Mouse (Mus musculus) spleen, adult 2 months (tissue): ENCODE data around the gene Zfhx3. TPM values are rescaled to one million over a fixed set of nuclear protein-coding genes. Genes with fewer than 3 reads are reported as not detected.

Experiments used
- DNase-seq, 2 experiments: peaks; one replicate each; pipeline versions ENCODE4 v3.0.0 to v3.0.0-alpha.2; 2012 to 2021; ENCODE audit warnings: low spot score in 2 of 2, low read depth in 1 of 2
- H3K27ac ChIP-seq: fragments of 200-500 bp; 2 replicates; pipeline ENCODE4 v1.5.1; 2012; ENCODE audit warnings: low read length, inconsistent platforms; ENCODE audit not compliant: insufficient read depth
- H3K27me3 ChIP-seq: fragments of 200-500 bp; 2 replicates; pipeline ENCODE4 v1.6.1; 2012; ENCODE audit warnings: mild to moderate bottlenecking, moderate library complexity, low read length, inconsistent platforms; ENCODE audit not compliant: control insufficient read depth, insufficient read depth
- H3K36me3 ChIP-seq: fragments of 200-500 bp; 2 replicates; pipeline ENCODE4 v1.6.1; 2012; ENCODE audit warnings: mild to moderate bottlenecking, low read length, inconsistent platforms; ENCODE audit not compliant: control insufficient read depth, insufficient read depth
- H3K4me1 ChIP-seq: fragments of 200-500 bp; 2 replicates; pipeline ENCODE4 v1.6.1; 2011; ENCODE audit warnings: inconsistent platforms; ENCODE audit not compliant: control insufficient read depth, insufficient read depth, insufficient read length
- H3K4me3 ChIP-seq: fragments of 200-500 bp; 2 replicates; pipeline ENCODE4 v1.5.1; 2011; ENCODE audit warnings: mild to moderate bottlenecking, inconsistent platforms; ENCODE audit not compliant: insufficient read depth, insufficient read length; ENCODE audit errors: extremely low read depth
- CTCF ChIP-seq: fragments of 200-500 bp; IDR thresholded peaks from 2 replicates; pipeline ENCODE4 v1.5.1; 2011; ENCODE audit warnings: mild to moderate bottlenecking, inconsistent platforms; ENCODE audit not compliant: insufficient read depth, insufficient read length, insufficient replicate concordance; ENCODE audit errors: extremely low read depth
- POLR2A ChIP-seq: fragments of 200-500 bp; IDR thresholded peaks from 2 replicates; pipeline ENCODE4 v1.6.1; 2011; ENCODE audit warnings: low read depth, low read length, inconsistent platforms
- WGBS: fragments of 180-500 bp; shearing (Covaris S2); methylation state at CpG from one replicate; pipeline ENCODE4 v1.1.7; 2018; 5-methylcytosine and 5-hydroxymethylcytosine counted together
- polyA plus RNA-seq: library from polyadenylated mRNA; depleted of rRNA; stranded (reverse); fragments of >200 nt; gene quantifications from 2 replicates; pipeline ENCODE4 v1.2.3, GENCODE M21; 2012

The Zfhx3 gene
- polyA plus RNA-seq, 1 experiment, result 1.5 TPM

DNA sequence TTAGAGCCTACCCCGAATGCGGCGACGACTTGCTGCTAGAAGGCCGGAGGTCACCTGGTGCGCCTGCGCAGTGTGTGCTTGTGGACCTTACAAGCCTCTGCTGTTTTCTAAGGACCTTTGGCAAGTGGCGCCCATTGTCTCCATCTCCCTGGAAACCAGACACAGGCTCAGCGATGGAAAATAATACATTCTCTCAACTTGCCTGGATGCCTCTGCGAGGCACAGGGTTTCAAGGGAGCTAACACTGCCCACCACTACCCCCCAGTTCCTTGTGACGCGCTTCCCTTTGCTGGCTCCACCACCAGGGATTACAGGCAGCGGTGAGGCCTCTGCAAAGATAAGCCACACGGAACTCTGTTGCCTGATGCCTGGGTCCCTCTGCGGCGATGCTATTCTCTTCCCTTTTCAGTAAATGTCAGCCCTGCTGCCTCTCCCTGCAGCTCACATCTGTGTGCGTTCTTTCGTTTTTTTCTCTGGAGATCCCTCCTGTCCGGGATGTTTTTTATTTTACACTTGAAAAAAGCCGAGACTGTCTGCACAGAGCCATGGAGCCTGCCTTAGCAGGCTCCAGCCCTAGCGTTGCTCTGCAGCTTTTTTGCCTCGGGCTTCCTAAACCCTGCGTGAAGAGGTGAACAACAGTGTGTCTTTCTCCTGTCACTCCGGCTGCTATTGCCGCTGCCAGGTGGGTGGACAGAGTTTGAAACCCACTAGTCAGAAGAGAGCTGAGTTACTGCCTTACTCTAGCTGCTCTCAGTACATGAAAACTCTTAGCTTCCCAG, 464.5 kb downstream of the Zfhx3 start:
- H3K27ac ChIP-seq, result no peak overlapping the region
- no peak overlapping the region for H3K4me3 ChIP-seq
- no peaks in the 10 kb centered on the region for H3K4me1 ChIP-seq
- TF ChIP-seq POLR2A (no peak), CTCF (no peak)
- H3K27me3 ChIP-seq, result no peaks in the 10 kb centered on the region
- no peaks in the 10 kb centered on the region for H3K36me3 ChIP-seq
- WGBS, result 75% methylated on average over 25 of the region's 25 CpGs
- no peak for DNase-seq

GRCm38 (mm10) chr8:108419162-108419844, 476.9 kb downstream of the Zfhx3 start:
- no peak overlapping the region for H3K4me3 ChIP-seq
- no peaks in the 10 kb centered on the region for H3K36me3 ChIP-seq
- no peaks in the 10 kb centered on the region for H3K4me1 ChIP-seq
- no peak for DNase-seq
- H3K27ac ChIP-seq, result no peak overlapping the region
- no peaks in the 10 kb centered on the region for H3K27me3 ChIP-seq
- TF ChIP-seq CTCF, result no peak
- TF ChIP-seq POLR2A, result no peak
- 88% methylated on average over 15 of the region's 15 CpGs for WGBS

DNA sequence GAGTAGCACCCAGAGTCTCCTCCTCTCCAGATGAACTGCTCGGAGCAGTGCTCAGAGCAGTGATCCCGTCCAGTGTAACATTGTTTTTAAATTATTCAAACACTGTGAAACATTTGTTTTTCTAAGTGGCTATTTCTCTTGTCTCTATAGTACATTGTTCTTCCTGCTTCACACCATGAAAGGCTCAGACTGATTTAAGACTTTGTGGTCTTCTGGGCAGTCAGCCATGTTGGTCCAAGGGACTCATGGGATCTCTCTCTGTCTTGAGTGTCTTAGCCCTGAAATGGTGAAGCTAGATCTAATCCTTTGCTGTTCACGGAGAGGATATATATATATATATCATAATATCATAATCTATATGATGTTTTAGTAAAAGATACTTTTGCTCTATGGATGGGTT, 480.1 kb downstream of the Zfhx3 start:
- 80% methylated on average over 3 of the region's 3 CpGs for WGBS
- no peak for DNase-seq
- Histone ChIP-seq H3K4me1 (no peaks in the 10 kb centered on the region), H3K36me3 (no peaks in the 10 kb centered on the region), H3K27ac (no peak overlapping the region), H3K27me3 (no peaks in the 10 kb centered on the region), H3K4me3 (no peak overlapping the region)
- TF ChIP-seq POLR2A (no peak), CTCF (no peak)

- Histone ChIP-seq H3K27me3 (no peaks in the 10 kb centered on the region), H3K4me3 (no peak overlapping the region), H3K36me3 (no peaks in the 10 kb centered on the region), H3K4me1 (no peaks in the 10 kb centered on the region), H3K27ac (no peak overlapping the region)
- TF ChIP-seq POLR2A (no peak), CTCF (no peak)
- DNase-seq, result no peak
- WGBS, result 23% methylated on average over 8 of the region's 8 CpGs
These were observed 481.9 kb downstream of the Zfhx3 start for GRCm38 (mm10) chr8:108424337-108424736.

- WGBS, result 74% methylated on average over 5 of the region's 5 CpGs
- H3K27ac ChIP-seq, result no peak overlapping the region
- H3K27me3 ChIP-seq, result no peaks in the 10 kb centered on the region
- no peaks in the 10 kb centered on the region for H3K36me3 ChIP-seq
- H3K4me1 ChIP-seq, result no peaks in the 10 kb centered on the region
- no peak overlapping the region for H3K4me3 ChIP-seq
- DNase-seq, result no peak
- TF ChIP-seq POLR2A, result no peak
- no peak for TF ChIP-seq CTCF
These were observed 490.9 kb downstream of the Zfhx3 start for GRCm38 (mm10) chr8:108433321-108433720.

DNA sequence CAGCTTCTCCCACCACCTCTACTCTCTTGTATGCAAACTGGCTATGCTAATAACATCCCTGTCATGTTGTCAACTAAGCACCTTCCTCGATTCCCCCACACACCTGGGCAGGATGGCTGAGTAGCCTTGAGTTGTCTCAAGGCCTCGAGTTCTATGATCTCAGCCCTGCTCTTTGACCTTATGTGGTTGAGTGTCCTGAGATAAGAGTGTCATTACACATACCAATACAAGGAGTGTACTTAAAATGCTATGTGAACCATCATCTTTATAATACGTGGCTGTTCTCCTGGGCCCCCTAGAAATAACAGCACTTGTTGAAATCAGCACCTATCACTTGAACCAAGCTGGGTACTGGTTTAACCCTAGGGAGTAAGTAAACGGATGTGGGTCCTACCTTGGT, 492.1 kb downstream of the Zfhx3 start:
- Histone ChIP-seq H3K27ac (no peak overlapping the region), H3K27me3 (no peaks in the 10 kb centered on the region), H3K4me3 (no peak overlapping the region), H3K4me1 (no peaks in the 10 kb centered on the region), H3K36me3 (no peaks in the 10 kb centered on the region)
- no peak for DNase-seq
- 79% methylated on average over 4 of the region's 4 CpGs for WGBS
- TF ChIP-seq CTCF (no peak), POLR2A (no peak)

- DNase-seq, result no peak
- Histone ChIP-seq H3K4me3 (no peak overlapping the region), H3K36me3 (no peaks in the 10 kb centered on the region), H3K27ac (no peak overlapping the region), H3K4me1 (no peaks in the 10 kb centered on the region), H3K27me3 (no peaks in the 10 kb centered on the region)
- WGBS, result 90% methylated on average over 12 of the region's 12 CpGs
- TF ChIP-seq POLR2A (no peak), CTCF (no peak)
These were observed 493.9 kb downstream of the Zfhx3 start for GRCm38 (mm10) chr8:108436336-108436735.
